Mouse (Mus musculus) liver, postnatal 0 days (tissue): ENCODE data around the gene Hamp2. TPM values are rescaled to one million over a fixed set of nuclear protein-coding genes. Genes with fewer than 3 reads are reported as not detected.

Source experiments
- ATAC-seq: fragments of 200-750 bp; cut with Nextera tagmentation; 2 replicates; pipeline ENCODE4 v1.8.0; 2017; ENCODE audit warnings: mild to moderate bottlenecking, moderate library complexity
- DNase-seq: peaks from one replicate; pipeline ENCODE4 v3.0.0-alpha.2; 2016
- H3K27ac ChIP-seq: fragments of 300-500 bp; sonication (generic); 2 replicates; pipeline ENCODE4 v1.5.1; 2014; ENCODE audit warnings: antibody characterized with exemption, moderate library complexity, mild to moderate bottlenecking, low read depth
- H3K27me3 ChIP-seq: fragments of 300-500 bp; sonication (generic); 2 replicates; pipeline ENCODE4 v1.6.1; 2014; ENCODE audit warnings: low read length, control low read depth, mixed read lengths; ENCODE audit not compliant: insufficient read depth
- H3K36me3 ChIP-seq: fragments of 300-500 bp; sonication (generic); replicated peaks from 2 replicates; pipeline ENCODE4 v1.6.1; 2014; ENCODE audit warnings: mild to moderate bottlenecking, control low read depth, low read length, moderate library complexity, mixed read lengths; ENCODE audit not compliant: insufficient read depth
- H3K4me1 ChIP-seq: fragments of 300-500 bp; sonication (generic); 2 replicates; pipeline ENCODE4 v1.6.1; 2014; ENCODE audit warnings: antibody characterized with exemption, mild to moderate bottlenecking, control low read depth; ENCODE audit not compliant: insufficient read depth
- H3K4me2 ChIP-seq: fragments of 300-500 bp; sonication (generic); 2 replicates; pipeline ENCODE4 v1.6.1; 2014; ENCODE audit warnings: low read depth, mild to moderate bottlenecking, low read length, moderate library complexity, mixed read lengths
- H3K4me3 ChIP-seq: fragments of 300-500 bp; sonication (generic); 2 replicates; pipeline ENCODE4 v1.5.1; 2014; ENCODE audit warnings: low read depth, low read length
- H3K9ac ChIP-seq: fragments of 300-500 bp; sonication (generic); replicated peaks from 2 replicates; pipeline ENCODE4 v1.6.1; 2014; ENCODE audit warnings: mild to moderate bottlenecking, moderate library complexity
- H3K9me3 ChIP-seq: fragments of 300-500 bp; sonication (generic); 2 replicates; pipeline ENCODE4 v1.6.1; 2016; ENCODE audit warnings: mild to moderate bottlenecking, control low read depth, low read length, mixed read lengths
- CTCF ChIP-seq: sonication (generic); IDR thresholded peaks from 2 replicates; pipeline ENCODE4 v1.5.1; 2016; ENCODE audit warnings: antibody characterized with exemption, low read depth
- EP300 ChIP-seq: IDR thresholded peaks from 2 replicates; pipeline ENCODE4 v1.6.1; 2016; ENCODE audit warnings: antibody characterized with exemption, low read depth, mild to moderate bottlenecking
- WGBS: fragments of 180-500 bp; shearing (Covaris S2); extraction: QIAGEN DNeasy Blood & Tissue Kit; methylation state at CpG from one replicate; pipeline ENCODE4 v1.1.7; 2014; ENCODE audit not compliant: insufficient replicate concordance; 5-methylcytosine and 5-hydroxymethylcytosine counted together
- polyA plus RNA-seq: library from polyadenylated mRNA; unstranded; fragments of >200 nt; fragmentation: Nextera tagmentation; extraction: Ambion mirVana; gene quantifications from 2 replicates; pipeline ENCODE4 v1.2.1, GENCODE M21; 2015

Gene Hamp2
- polyA plus RNA-seq, 1 experiment from 2014 or later = 0.49 TPM

DNA sequence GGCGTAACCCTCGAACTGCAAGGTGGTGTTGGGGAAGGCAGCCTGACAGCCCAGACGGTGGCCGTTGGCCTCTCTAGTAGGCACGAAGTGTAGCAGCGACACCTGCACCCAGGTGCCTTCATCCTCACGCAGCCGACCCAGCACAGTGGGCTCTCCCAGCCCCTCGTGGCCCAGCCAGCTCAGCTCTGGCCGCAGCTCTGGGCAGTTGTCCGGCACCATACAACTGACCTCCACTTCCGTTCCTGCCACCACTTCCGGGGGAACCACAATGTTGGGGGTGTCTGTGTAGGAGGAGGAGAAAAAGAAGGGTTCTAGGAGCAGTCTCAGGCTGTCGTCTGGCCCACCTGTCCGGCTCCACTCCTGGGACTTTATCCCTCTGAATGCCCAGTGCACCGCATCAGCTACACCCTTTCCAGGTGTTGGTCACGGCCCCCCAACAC lies 15.5 kb downstream of the Hamp2 start:
- Histone ChIP-seq H3K9me3 (no peaks in the 10 kb centered on the region), H3K9ac (no peak overlapping the region), H3K4me2 (peak overlapping the region; percentile 62), H3K27ac (no peak overlapping the region), H3K4me3 (no peak overlapping the region), H3K36me3 (no peaks in the 10 kb centered on the region), H3K27me3 (no peaks in the 10 kb centered on the region), H3K4me1 (peaks cover 13% of the 10 kb centered on the region)
- 22% methylated on average over 17 of the region's 17 CpGs for WGBS
- ATAC-seq (no peak), DNase-seq (no peak)
- TF ChIP-seq EP300 (no peak), CTCF (no peak)

GRCm38 (mm10) chr7:30908277-30908991 lies 16.0 kb downstream of the Hamp2 start:
- peak overlapping the region; percentile 62 for H3K4me2 ChIP-seq
- 9% methylated on average over 24 of the region's 26 CpGs for WGBS
- peaks cover 13% of the 10 kb centered on the region for H3K4me1 ChIP-seq
- no peaks in the 10 kb centered on the region for H3K27me3 ChIP-seq
- no peak overlapping the region for H3K9ac ChIP-seq
- TF ChIP-seq CTCF (no peak), EP300 (no peak)
- ATAC-seq = peak; percentile 60; the same call in 1 of the 2 replicates
- peak; percentile 58 for DNase-seq
- no peak overlapping the region for H3K4me3 ChIP-seq
- H3K9me3 ChIP-seq = no peaks in the 10 kb centered on the region
- H3K36me3 ChIP-seq = no peaks in the 10 kb centered on the region
- H3K27ac ChIP-seq = no peak overlapping the region

DNA sequence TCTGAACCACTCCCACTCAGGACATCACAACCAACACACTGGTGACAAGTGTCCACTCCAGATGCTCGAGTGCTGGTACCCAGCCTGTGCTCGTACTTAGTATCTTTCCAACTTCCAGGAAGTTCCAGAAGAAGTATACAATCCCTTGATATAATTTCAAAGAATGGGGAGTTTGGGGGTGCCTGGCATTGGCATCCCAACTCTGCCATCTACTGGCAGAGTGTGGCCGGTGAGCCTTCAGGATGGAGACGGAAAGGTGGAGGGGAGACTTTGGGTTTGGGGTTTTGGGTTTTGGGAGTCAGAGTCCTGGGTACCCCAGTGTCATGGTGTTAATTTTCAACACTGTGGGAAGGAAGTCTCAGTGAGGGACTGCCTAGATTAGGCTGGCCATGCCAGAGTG lies 20.4 kb downstream of the Hamp2 start:
- Histone ChIP-seq H3K4me1 (peaks cover 8% of the 10 kb centered on the region; the same call in 1 of the 2 replicates), H3K4me3 (no peak overlapping the region), H3K27me3 (no peaks in the 10 kb centered on the region), H3K27ac (no peak overlapping the region), H3K36me3 (no peaks in the 10 kb centered on the region), H3K9ac (no peak overlapping the region), H3K4me2 (no peak overlapping the region), H3K9me3 (no peaks in the 10 kb centered on the region)
- ATAC-seq (no peak), DNase-seq (no peak)
- WGBS = 31% methylated on average over 4 of the region's 4 CpGs
- peak; percentile 70 for TF ChIP-seq CTCF
- no peak for TF ChIP-seq EP300

GRCm38 (mm10) chr7:30895217-30895616 lies 29.3 kb downstream of the Hamp2 start:
- H3K27ac ChIP-seq = 0 out of 2 replicates have a peak overlapping the region, but pooled peaks have one; percentile 55
- peak overlapping the region; percentile 19; the same call in 1 of the 2 replicates for H3K4me2 ChIP-seq
- no peak for TF ChIP-seq CTCF
- no peak for TF ChIP-seq EP300

DNA sequence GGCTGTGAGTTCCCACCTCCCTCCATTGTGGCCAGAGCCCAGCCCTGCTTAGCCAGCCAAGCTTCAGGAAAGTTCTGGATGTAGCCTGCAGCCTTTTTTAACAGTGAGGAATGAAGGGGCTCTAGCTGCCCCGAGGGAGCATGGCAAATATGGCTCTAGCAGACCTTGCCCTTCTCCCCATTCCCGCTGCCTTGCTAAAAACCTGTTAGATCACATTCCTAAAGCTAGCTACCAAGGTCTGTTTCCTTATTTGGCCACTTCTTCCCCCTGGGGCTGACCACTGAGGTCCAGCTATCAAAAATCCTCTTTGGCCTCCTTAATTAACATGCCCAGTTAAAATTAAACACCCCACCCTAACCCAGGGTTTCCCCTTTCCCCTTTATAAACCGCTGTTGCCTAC lies 32.0 kb downstream of the Hamp2 start:
- Histone ChIP-seq H3K36me3 (no peaks in the 10 kb centered on the region), H3K4me1 (peaks cover 13% of the 10 kb centered on the region), H3K9ac (no peak overlapping the region), H3K27ac (no peak overlapping the region), H3K4me2 (no peak overlapping the region), H3K9me3 (no peaks in the 10 kb centered on the region), H3K27me3 (no peaks in the 10 kb centered on the region), H3K4me3 (no peak overlapping the region)
- no peak for ATAC-seq
- TF ChIP-seq EP300 (no peak), CTCF (no peak)
- 63% methylated on average over 3 of the region's 3 CpGs for WGBS
- no peak for DNase-seq

More at GRCm38 (mm10) chr7:30895217-30895616, 29.3 kb downstream of the Hamp2 start:
- ATAC-seq (peak; percentile 85), DNase-seq (no peak)
- Histone ChIP-seq H3K36me3 (no peaks in the 10 kb centered on the region), H3K4me1 (peaks cover 13% of the 10 kb centered on the region), H3K9ac (no peak overlapping the region), H3K9me3 (no peaks in the 10 kb centered on the region), H3K27me3 (no peaks in the 10 kb centered on the region), H3K4me3 (no peak overlapping the region)
- WGBS = 45% methylated on average over 3 of the region's 3 CpGs

- DNase-seq (no peak), ATAC-seq (no peak)
- Histone ChIP-seq H3K27me3 (no peaks in the 10 kb centered on the region), H3K4me2 (no peak overlapping the region), H3K9ac (no peak overlapping the region), H3K27ac (no peak overlapping the region), H3K36me3 (no peaks in the 10 kb centered on the region), H3K4me1 (peaks cover 13% of the 10 kb centered on the region), H3K9me3 (no peaks in the 10 kb centered on the region), H3K4me3 (no peak overlapping the region)
- WGBS = 71% methylated on average over 9 of the region's 9 CpGs
- TF ChIP-seq EP300 = no peak
- TF ChIP-seq CTCF = no peak
These were observed 32.7 kb downstream of the Hamp2 start for GRCm38 (mm10) chr7:30891746-30892145.
